Mouse (Mus musculus) megakaryocyte progenitor cell, adult 5-6 weeks (primary cell): ENCODE data around the gene Apln. TPM values are rescaled to one million over a fixed set of nuclear protein-coding genes. Genes with fewer than 3 reads are reported as not detected.

Experiments used
- ATAC-seq: replicated peaks from 2 replicates; pipeline ENCODE4 v1.8.0; 2016; ENCODE audit warnings: mild to moderate bottlenecking, moderate TSS enrichment, inconsistent platforms; ENCODE audit not compliant: poor library complexity
- total RNA-seq, 2 experiments: library from RNA; stranded (forward) in 1 of 2; stranded (reverse) in 1 of 2; fragments of 157-497, 149-512 nt in 1 of 2; fragments of 200-1000 nt in 1 of 2; gene quantifications; 2 replicates each; pipeline versions ENCODE4 v1.2.3 to v1.2.4; 2015 to 2017

Apln gene
- total RNA-seq, 2 experiments from 2014 or later = 0.75 to 0.99 TPM

DNA sequence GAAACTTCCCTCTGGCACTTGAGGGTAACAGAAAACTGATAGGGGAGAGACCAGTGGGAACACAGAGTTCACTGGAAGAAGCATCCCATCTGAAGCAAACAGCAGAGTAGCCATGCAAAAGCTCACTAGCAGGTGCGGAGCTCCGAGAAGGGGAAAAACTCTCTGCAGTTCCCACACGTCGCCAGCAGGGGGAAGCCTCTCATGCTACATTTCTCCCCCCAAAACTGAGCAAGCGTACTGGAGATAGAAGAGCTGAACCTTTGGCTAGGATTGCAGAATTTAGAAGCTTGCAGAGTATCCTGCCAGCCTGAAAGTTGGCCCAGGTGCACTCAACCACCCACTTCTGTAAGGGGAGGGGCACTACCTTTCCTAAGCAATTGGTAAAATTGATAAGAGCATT is 14.7 kb downstream of the Apln start:
- ATAC-seq = peak; percentile 93

DNA sequence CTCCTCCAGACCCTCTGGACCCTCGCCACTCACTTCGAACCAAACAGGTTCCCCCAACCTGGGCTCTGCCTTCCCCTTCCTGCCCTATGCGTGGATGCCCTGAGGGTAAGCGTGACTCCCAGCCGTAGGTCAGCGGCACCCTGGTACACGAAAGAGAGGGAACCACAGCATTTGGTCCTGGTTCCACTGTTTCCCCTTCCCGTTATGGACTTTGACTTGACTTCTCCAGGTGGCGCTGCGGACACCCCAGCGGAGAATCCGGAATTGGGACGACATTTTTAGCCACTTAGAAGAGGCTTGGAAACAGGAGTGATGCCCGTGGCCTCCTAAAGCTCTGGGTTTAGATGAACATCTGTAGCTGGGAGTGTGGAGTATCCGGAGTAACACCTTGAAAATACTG is 15.3 kb downstream of the Apln start:
- ATAC-seq = peak; percentile 39

DNA sequence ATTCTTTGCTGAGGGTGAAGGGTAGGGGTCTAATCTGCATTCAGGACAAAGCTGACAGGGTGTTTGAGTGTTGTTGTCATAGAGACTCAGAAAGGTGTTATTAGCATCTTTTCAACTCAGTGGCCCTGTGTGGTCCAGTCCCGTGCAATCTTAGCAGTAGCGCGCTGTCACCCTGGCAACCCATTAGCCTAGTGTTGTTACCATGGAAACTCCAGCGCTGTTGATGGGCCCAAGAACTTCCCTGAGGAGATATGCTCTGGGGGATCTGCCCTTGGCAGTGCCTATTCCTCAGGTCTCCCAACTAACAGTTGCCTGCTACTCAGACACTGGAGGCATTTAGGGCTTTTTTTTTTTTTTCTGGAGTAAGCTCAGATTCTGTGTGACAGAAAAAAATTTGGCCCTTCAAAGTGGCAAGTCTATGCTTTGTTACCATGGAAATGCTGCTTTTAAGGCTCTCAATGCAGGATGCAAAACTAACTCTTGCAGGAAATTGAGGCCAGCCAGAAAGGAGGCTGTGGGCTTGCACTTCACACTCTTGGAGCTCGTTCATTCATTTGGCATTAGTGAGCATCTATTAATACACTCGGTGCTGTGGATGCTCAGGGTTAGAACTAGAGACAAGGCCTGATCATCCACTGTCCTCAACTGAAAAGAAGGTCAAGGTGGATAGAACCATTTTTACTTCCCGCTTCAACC is 17.6 kb downstream of the Apln start:
- ATAC-seq = no peak

DNA sequence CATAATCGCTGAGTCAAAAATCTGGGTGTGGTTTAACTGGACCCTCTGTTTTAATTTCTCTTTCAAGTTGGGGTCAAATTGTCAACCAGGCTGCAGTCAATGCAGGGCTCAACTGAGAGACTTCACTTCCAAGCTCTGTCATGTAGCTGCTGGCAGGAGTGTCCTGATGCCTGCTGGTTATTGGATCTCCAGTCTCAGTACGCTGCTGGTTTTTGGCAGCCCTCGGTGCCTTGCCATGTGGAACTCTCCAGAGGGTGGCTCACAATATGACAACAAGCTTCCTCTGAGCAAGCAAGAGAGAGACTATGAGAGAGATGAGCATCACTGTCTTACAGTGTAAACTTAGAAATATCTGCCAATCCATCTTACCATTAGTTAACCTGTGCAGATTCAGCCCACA is 23.0 kb downstream of the Apln start:
- ATAC-seq = no peak

DNA sequence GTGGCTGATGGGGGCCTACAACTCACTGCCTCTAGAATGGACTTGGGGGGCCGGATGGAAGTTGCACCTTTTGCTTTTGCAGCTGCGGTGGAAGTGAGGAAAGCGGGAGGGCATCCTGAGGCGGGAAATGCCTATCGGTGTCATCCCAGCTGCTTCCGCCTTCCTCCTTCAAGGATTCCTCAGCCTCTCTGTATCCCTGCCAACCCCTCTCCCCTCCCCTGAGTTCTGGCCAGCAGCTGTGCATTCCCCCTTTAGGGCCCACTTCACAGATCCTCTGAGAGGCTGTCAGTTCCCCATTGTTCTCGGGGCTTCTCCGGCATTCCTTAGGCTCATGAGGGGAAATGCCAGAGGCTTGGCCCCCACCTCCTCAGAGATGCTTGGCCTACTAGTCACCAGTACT is 28.6 kb downstream of the Apln start:
- ATAC-seq = no peak

DNA sequence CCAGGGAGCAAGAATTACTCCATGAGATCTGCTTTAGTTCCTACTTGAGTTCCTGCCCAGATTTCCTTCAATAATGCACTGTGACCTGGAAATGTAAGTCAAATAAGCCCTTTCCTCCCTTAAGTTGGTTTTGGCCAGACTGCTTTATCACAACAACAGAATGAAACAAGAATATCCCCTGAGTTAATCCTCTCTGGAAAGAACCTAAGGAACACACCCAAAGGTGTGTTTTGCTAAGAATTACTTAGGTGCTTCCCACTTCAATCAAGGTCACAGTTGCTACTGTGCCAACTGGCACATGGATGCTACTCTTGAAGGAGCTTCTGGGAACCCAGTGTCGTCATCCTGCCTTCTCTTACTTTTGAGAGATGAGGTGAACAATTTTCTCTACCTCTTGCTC is 29.9 kb downstream of the Apln start:
- no peak for ATAC-seq

DNA sequence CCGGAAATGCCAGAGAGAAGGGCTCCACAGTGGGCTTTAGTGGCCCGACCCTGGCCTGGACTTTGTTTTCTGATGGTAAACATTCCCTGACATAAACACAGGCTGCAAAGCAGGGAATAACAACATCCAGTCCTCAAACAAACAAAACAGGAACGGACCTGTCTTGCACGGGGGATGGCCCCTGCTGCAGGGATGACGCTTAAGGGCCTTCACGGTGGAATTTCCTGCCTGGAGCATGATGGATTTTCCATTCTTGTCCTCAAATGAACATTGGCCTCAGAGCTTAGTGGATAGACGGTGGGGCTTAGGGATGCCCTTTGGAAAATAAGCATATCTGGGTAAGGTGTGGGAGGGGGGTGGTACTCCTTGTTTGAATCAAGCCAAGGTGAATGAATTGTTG is 33.5 kb downstream of the Apln start:
- ATAC-seq = no peak

DNA sequence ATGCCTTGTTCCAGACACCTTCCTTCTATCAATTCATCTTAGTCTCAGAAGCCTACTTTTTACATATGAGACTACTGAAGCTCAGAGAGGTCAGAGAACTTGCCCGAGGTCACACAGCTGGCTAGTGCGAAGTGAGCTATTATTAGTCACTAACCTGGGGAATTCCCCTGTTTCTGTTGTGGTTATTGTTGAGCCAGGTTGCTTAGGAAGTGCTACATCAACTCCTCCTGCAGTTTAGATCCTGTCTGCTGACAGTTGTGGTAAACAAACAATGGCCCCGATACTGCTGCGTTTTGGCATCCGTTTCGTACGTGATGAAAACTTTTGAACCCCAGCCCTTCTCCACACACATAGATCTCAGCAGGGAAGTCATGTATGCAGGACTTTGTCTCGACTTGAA is 36.2 kb downstream of the Apln start:
- no peak for ATAC-seq

DNA sequence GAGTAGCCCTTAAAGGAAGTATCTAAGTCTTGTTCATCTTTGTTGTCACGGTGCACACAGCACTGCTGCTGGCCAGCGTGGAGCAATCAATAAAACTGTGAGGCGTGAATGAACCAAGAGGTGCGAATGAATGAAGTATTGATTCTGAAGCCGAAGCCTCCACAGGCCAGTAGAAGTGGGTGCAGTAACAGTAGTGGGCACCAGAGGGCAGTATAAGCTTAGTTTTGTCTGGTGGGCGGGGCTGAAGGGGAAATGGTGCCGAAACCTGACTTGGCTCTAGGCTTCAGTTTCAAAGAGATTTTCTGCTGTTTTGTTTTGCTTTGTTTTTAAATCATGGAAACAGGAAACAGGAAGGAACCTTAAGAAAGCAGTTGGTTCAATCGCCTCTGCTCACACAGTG is 42.0 kb downstream of the Apln start:
- peak; percentile 99 for ATAC-seq

DNA sequence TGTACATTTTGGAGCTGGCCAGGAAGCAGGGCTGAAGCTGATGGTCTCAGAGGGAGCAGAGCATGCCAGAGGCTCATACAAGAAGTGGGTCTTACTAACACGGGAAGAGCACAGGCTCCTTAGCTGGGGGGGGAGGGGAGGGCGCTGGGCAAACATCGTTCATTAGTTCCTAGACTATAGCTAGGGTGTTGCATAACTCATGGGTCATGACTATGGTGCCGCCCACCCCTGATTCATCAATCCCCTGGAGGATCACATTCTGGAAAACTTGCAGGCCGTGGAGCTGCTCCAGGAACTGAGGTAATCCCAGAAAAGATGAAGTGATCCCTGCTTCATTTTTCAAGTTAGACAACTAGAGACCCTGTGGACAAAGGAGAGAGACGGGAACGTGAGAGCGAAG is 46.6 kb downstream of the Apln start:
- no peak for ATAC-seq

DNA sequence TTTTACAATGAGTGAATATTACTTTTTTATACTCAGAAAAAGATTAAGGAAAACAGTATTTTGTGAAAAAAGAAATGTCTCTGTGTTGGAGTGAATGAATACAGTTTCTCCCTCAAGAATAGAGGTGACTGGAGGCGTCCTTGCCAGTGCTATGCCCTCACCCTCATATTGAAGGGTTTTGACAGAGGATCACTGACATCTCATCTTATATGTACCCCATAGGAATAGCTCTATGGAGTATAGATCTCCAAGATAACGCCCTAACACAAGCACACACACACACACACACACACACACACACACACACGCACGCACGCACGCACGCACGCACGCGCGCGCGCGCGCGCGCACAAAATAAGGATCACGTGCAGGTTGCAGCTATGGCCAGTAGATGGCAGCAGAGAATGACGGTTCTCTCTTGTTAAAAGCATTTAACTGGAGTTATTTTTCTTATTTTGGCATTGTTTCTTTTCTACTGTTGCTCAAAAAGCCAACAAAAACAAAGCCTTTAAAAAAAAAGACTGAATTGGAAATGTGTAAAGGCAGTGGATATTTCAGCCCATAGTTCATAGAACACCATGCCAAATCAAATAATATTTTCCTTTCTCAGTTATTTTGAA is 49.5 kb downstream of the Apln start:
- ATAC-seq = peak; percentile 85

DNA sequence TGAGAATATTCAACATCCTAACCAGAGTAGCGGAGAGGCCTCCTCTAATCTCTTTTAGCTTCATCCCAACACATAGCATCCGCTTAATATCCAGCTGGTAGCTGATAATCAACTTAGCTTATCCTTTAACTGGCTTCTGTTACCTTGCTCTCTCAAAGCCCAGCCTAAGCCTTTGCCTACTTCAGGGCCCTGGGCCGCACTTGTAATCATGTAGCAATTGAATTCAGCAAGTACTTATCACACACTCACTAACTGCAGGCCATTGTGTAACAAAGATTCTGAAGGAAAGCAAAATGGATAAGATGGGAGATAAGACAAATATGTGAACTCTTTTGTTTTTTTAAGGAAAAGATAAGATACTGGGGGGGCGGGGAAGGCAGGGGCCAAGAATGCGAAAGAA is 57.6 kb downstream of the Apln start:
- ATAC-seq = no peak

DNA sequence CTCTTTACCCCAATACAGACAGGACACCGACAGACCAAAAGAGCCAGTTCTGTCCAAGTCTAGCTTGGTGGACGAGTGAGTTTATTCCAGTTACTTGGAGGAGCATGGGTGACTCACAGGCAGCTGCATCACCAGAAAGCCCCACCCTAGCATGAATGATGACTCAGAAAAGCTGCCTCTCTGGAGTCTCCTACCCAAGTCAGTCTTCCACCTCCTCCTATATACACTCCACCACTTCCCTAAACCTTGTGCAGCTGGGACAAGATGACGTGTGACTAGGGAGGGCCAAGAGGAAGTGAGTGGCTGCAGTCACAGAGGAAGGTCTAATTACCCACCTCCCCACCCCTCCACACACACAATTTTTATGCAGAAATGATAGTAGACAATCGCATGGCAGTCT is 58.1 kb downstream of the Apln start:
- peak; percentile 99 for ATAC-seq

Other genes starting within 250 kb of the Apln start
- gene Smarca1, start 141.9 kb downstream of the Apln start, total RNA-seq (2015) = not detected in 2 replicates
- gene Smarca1, start 141.9 kb downstream of the Apln start, total RNA-seq (2017) = not detected in 2 replicates
- gene Ocrl, start 122.5 kb downstream of the Apln start, total RNA-seq (2015) = 72.3 and 90.0 TPM in 2 replicates
- 25.7 and 34.6 TPM in 2 replicates for gene Ocrl, start 122.5 kb downstream of the Apln start, total RNA-seq (2017)
- gene Xpnpep2, start 73.9 kb upstream of the Apln start, total RNA-seq (2015) = not detected in 2 replicates
- gene Xpnpep2, start 73.9 kb upstream of the Apln start, total RNA-seq (2017) = not detected in 2 replicates
- gene Sash3, start 111.6 kb upstream of the Apln start, total RNA-seq (2015) = 46.5 and 54.2 TPM in 2 replicates
- 77.9 and 86.1 TPM in 2 replicates for gene Sash3, start 111.6 kb upstream of the Apln start, total RNA-seq (2017)
- gene Zdhhc9, start 174.0 kb upstream of the Apln start, total RNA-seq (2015) = 33.7 and 38.3 TPM in 2 replicates
- 6.2 and 9.2 TPM in 2 replicates for gene Zdhhc9, start 174.0 kb upstream of the Apln start, total RNA-seq (2017)
- gene Utp14a, start 222.0 kb upstream of the Apln start, total RNA-seq (2015) = 37.2 and 39.8 TPM in 2 replicates
- 70.0 and 86.7 TPM in 2 replicates for gene Utp14a, start 222.0 kb upstream of the Apln start, total RNA-seq (2017)